Mouse (Mus musculus): ENCODE results near the gene Amph. TPM values are rescaled to one million over a fixed set of nuclear protein-coding genes. Genes with fewer than 3 reads are reported as not detected.
"Not testable (repeated sequence)": the region's sequence is repeated elsewhere in the genome, so short reads cannot be mapped to it uniquely, and the experiment has no call there.

The Amph gene
- total RNA-seq, 2 experiments from 2014 or later: 4.7 to 6.2 TPM

GRCm38 (mm10) chr13:19025906-19026305, 77.9 kb downstream of the Amph start:
- DNase-seq: no peak

GRCm38 (mm10) chr13:19026923-19027322, 78.9 kb downstream of the Amph start:
- no peak for DNase-seq

- DNase-seq: no peak
Measured at GRCm38 (mm10) chr13:19027766-19028350, 79.9 kb downstream of the Amph start.

GRCm38 (mm10) chr13:19031916-19032688, 84.1 kb downstream of the Amph start:
- DNase-seq: no peak

GRCm38 (mm10) chr13:19052090-19052489, 104.1 kb downstream of the Amph start:
- DNase-seq: no peak

- DNase-seq: no peak
Measured at GRCm38 (mm10) chr13:19054504-19054903, 106.5 kb downstream of the Amph start.

GRCm38 (mm10) chr13:19072261-19072660, 124.3 kb downstream of the Amph start:
- peak; percentile 5 for DNase-seq

- no peak for DNase-seq
Measured at GRCm38 (mm10) chr13:19077427-19077826, 129.4 kb downstream of the Amph start.

- DNase-seq: no peak
Measured at GRCm38 (mm10) chr13:19081932-19082331, 133.9 kb downstream of the Amph start.

- no peak for DNase-seq
Measured at GRCm38 (mm10) chr13:19094571-19094970, 146.6 kb downstream of the Amph start.

- no peak for DNase-seq
Measured at GRCm38 (mm10) chr13:19097117-19097516, 149.1 kb downstream of the Amph start.

- DNase-seq: no peak
Measured at GRCm38 (mm10) chr13:19101889-19102402, 153.9 kb downstream of the Amph start.

GRCm38 (mm10) chr13:19106418-19106817, 158.4 kb downstream of the Amph start:
- no peak for DNase-seq

GRCm38 (mm10) chr13:19109331-19109730, 161.3 kb downstream of the Amph start:
- no peak for DNase-seq

- no peak for DNase-seq
Measured at GRCm38 (mm10) chr13:19113034-19113922, 165.3 kb downstream of the Amph start.

GRCm38 (mm10) chr13:19114761-19115160, 166.8 kb downstream of the Amph start:
- not testable (repeated sequence) for DNase-seq

- DNase-seq: no peak
Measured at GRCm38 (mm10) chr13:19126912-19127552, 179.0 kb downstream of the Amph start.

- peak; percentile 47 for DNase-seq
Measured at GRCm38 (mm10) chr13:19133833-19134232, 185.8 kb downstream of the Amph start.

GRCm38 (mm10) chr13:19137212-19137611, 189.2 kb downstream of the Amph start:
- DNase-seq: no peak

GRCm38 (mm10) chr13:19137932-19138331, 189.9 kb downstream of the Amph start:
- DNase-seq: no peak

- DNase-seq: no peak
Measured at GRCm38 (mm10) chr13:19138550-19138949, 190.5 kb downstream of the Amph start.

- no peak for DNase-seq
Measured at GRCm38 (mm10) chr13:19139104-19139503, 191.1 kb downstream of the Amph start.
